Mouse (Mus musculus) stomach, embryonic 14.5 days (tissue): Measurements from ENCODE around the gene Nptxr. TPM values are rescaled to one million over a fixed set of nuclear protein-coding genes. Genes with fewer than 3 reads are reported as not detected.

Experiments
- ATAC-seq: fragments of 200-750 bp; cut with Nextera tagmentation; 2 replicates; pipeline ENCODE4 v1.8.0; 2017; ENCODE audit warnings: low read depth, moderate TSS enrichment; ENCODE audit not compliant: insufficient number of reproducible peaks, insufficient read depth, low FRiP score
- H3K27ac ChIP-seq: fragments of 300-500 bp; sonication (generic); 2 replicates; pipeline ENCODE4 v1.5.1; 2014; ENCODE audit warnings: mild to moderate bottlenecking, low read length, moderate library complexity, mixed read lengths
- H3K27me3 ChIP-seq: fragments of 300-500 bp; sonication (generic); 2 replicates; pipeline ENCODE4 v1.6.1; 2014; ENCODE audit warnings: low read length, control low read depth, mixed read lengths; ENCODE audit not compliant: control insufficient read depth, insufficient read depth
- H3K36me3 ChIP-seq: fragments of 300-500 bp; sonication (generic); 2 replicates; pipeline ENCODE4 v1.6.1; 2014; ENCODE audit warnings: mild to moderate bottlenecking, control low read depth, low read length, moderate library complexity, mixed read lengths; ENCODE audit not compliant: control insufficient read depth, insufficient read depth
- H3K4me1 ChIP-seq: fragments of 300-500 bp; sonication (generic); 2 replicates; pipeline ENCODE4 v1.6.1; 2014; ENCODE audit warnings: low read length, control low read depth, mixed read lengths; ENCODE audit not compliant: control insufficient read depth, insufficient read depth
- H3K4me2 ChIP-seq: fragments of 300-500 bp; sonication (generic); replicated peaks from 2 replicates; pipeline ENCODE4 v1.6.1; 2014; ENCODE audit warnings: low read depth, low read length, control low read depth
- H3K4me3 ChIP-seq: fragments of 300-500 bp; sonication (generic); 2 replicates; pipeline ENCODE4 v1.5.1; 2014; ENCODE audit warnings: low read depth, low read length, control low read depth
- H3K9ac ChIP-seq: fragments of 300-500 bp; sonication (generic); replicated peaks from 2 replicates; pipeline ENCODE4 v1.6.1; 2014; ENCODE audit warnings: low read depth, mild to moderate bottlenecking, control low read depth, low read length, moderate library complexity, mixed read lengths
- H3K9me3 ChIP-seq: fragments of 300-500 bp; sonication (generic); 2 replicates; pipeline ENCODE4 v1.6.1; 2016; ENCODE audit warnings: low read depth, low read length, control low read depth; ENCODE audit not compliant: control insufficient read depth
- WGBS: fragments of 180-500 bp; shearing (Covaris S2); extraction: QIAGEN DNeasy Blood & Tissue Kit; methylation state at CpG from one replicate; pipeline ENCODE4 v1.1.7; 2014; 5-methylcytosine and 5-hydroxymethylcytosine counted together
- polyA plus RNA-seq: library from polyadenylated mRNA; unstranded; fragments of >200 nt; fragmentation: Nextera tagmentation; extraction: Ambion mirVana; gene quantifications from 2 replicates; pipeline ENCODE4 v1.2.1, GENCODE M21; 2014

The Nptxr gene
- polyA plus RNA-seq, 1 experiment from 2014 or later, result 2.7 TPM

DNA sequence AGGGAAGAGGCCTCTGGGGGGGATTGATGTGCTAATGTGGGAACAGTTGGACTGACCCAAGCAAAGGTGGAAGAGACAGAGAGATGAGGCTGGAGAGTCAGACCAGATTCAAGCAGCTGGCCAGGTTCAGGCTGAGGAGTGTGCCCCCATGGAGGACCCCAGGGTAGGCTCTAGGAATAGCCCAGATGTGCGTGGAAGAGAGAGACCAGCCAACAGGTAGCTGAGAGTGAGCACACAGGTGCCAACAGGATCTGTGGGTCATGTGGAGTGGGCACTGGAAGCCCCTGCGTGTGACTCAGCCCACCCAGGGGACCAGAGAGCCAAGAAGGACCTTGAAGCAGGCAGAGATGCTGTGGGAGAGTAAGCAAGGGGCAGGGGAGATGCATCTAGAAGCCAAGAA, 2.9 kb downstream of the Nptxr start:
- 75% methylated on average over 2 of the region's 2 CpGs for WGBS
- Histone ChIP-seq H3K27me3 (peaks cover 24% of the 10 kb centered on the region), H3K27ac (no peak overlapping the region), H3K9me3 (no peaks in the 10 kb centered on the region), H3K4me3 (no peak overlapping the region), H3K4me2 (no peak overlapping the region), H3K9ac (no peak overlapping the region), H3K36me3 (no peaks in the 10 kb centered on the region), H3K4me1 (peaks cover 4% of the 10 kb centered on the region; the same call in 1 of the 2 replicates)
- ATAC-seq, result no peak

DNA sequence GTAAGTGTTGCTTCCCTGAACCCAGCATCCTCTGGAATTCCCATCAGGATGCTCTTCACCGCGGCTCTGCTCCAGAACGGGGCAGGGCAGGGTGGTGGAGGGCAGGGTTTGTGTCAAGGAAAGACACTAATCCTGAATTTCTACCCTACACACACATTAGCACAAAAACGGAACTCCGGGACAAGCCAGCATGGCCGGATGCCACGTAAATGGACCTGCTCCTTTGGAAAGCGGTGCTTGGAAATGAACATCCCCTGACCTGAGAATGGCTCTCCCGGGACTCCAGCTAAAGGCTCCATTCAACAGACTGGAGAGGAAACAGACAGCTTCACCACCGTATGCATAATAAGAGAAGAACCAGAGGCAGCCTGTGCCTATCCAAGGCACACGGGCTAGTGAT, 3.9 kb downstream of the Nptxr start:
- 55% methylated on average over 11 of the region's 11 CpGs for WGBS
- H3K9ac ChIP-seq, result no peak overlapping the region
- H3K36me3 ChIP-seq, result no peaks in the 10 kb centered on the region
- no peak overlapping the region for H3K4me3 ChIP-seq
- H3K4me2 ChIP-seq, result no peak overlapping the region
- no peaks in the 10 kb centered on the region for H3K9me3 ChIP-seq
- ATAC-seq, result no peak
- H3K4me1 ChIP-seq, result peaks cover 4% of the 10 kb centered on the region; the same call in 1 of the 2 replicates
- H3K27me3 ChIP-seq, result peaks cover 24% of the 10 kb centered on the region
- H3K27ac ChIP-seq, result no peak overlapping the region

DNA sequence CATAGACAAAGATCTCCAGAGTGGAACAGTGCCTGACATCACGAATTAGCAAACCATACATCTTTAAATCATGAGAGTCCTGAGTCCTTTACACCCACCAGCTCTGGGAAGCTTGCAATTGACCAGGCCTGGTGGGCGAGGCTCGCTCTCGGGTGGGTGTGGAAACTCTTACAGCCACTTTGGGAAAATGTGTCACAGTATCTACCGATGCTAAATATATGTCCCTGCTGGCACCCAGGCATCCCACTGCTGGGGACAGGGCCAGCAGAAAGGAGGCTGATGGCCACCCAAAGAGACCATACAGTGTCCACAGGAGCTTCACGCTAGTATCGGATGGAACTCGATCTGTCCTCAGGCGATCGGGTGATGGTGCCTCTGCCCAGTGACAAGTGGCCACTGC, 6.0 kb downstream of the Nptxr start:
- Histone ChIP-seq H3K4me3 (no peak overlapping the region), H3K27me3 (peaks cover 14% of the 10 kb centered on the region), H3K9me3 (no peaks in the 10 kb centered on the region), H3K36me3 (no peaks in the 10 kb centered on the region), H3K9ac (no peak overlapping the region), H3K4me1 (peaks cover under 1% of the 10 kb centered on the region; the same call in 1 of the 2 replicates), H3K27ac (no peak overlapping the region), H3K4me2 (no peak overlapping the region)
- ATAC-seq, result no peak
- WGBS, result 86% methylated on average over 10 of the region's 10 CpGs

DNA sequence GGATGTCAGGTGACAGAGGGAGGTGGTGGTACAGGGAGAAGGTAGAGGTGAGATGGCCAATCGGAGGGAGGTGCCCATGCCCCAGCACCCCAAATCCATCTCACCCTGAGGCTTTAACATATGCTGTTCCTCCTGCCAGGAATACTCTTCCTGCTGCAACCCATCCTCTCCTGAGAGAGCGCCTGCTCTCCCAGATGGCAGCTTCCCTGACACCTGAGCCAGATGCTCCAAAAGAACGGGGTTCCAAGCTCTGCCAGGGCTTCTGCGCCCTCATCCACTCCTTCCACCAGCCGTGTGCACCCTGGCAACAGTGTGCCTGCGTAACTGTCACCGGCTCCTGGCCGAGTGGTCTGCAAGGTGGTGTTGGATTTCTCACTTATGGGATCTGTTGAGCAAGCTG, 6.9 kb downstream of the Nptxr start:
- WGBS, result 81% methylated on average over 8 of the region's 8 CpGs

DNA sequence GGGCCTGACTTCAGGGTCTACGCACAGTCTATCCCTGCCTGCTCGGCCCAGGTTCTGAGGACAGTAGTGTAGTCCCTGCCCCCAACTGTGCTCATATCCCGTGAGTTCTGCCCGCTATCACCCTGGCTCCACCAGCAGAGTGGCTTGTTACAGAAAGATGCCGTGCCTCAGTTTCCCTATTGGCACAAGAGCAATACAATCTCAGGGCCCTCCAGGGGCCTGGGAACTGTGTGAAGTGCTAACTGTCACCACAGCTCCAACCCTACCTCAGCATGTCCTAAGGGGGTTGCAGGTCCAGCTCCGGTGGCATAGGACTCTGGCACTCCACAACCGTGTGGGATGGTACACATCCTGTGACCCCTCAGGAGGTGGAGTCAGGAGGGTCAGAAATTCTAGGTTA, 7.5 kb downstream of the Nptxr start:
- H3K9me3 ChIP-seq, result no peaks in the 10 kb centered on the region
- H3K4me1 ChIP-seq, result no peaks in the 10 kb centered on the region
- H3K9ac ChIP-seq, result no peak overlapping the region
- H3K4me3 ChIP-seq, result no peak overlapping the region
- no peak overlapping the region for H3K27ac ChIP-seq
- no peak overlapping the region for H3K4me2 ChIP-seq
- peaks cover under 1% of the 10 kb centered on the region; the same call in 1 of the 2 replicates for H3K27me3 ChIP-seq
- ATAC-seq, result no peak
- WGBS, result 84% methylated on average over 7 of the region's 7 CpGs
- no peaks in the 10 kb centered on the region for H3K36me3 ChIP-seq

More for the DNA sequence above, 6.9 kb downstream of the Nptxr start:
- no peak overlapping the region for H3K4me2 ChIP-seq
- peaks cover 6% of the 10 kb centered on the region; the same call in 1 of the 2 replicates for H3K27me3 ChIP-seq
- ATAC-seq, result no peak
- no peaks in the 10 kb centered on the region for H3K9me3 ChIP-seq
- H3K9ac ChIP-seq, result no peak overlapping the region
- no peak overlapping the region for H3K27ac ChIP-seq
- no peaks in the 10 kb centered on the region for H3K36me3 ChIP-seq
- H3K4me3 ChIP-seq, result no peak overlapping the region
- H3K4me1 ChIP-seq, result no peaks in the 10 kb centered on the region

DNA sequence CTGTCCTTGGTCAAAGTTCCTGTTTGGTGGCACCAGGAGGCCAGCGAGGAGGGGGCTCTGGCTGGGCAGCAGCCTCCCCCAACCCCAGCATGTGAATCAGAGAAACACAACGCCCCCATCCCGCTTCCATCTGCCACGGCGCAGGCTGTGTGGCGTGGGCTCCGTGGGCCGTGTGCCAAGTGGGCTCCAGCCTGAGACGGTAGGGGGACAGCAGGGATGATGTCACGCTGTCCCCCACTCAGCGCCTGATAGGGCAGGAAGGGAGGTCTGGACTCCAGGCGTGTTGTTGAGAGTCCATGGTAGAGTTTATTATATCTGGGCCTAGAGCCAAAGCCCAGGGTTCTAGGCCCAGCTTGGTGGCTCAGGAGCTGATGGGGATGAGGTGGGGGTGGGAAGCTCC, 8.3 kb downstream of the Nptxr start:
- H3K9ac ChIP-seq, result no peak overlapping the region
- ATAC-seq, result no peak
- H3K4me1 ChIP-seq, result no peaks in the 10 kb centered on the region
- 78% methylated on average over 12 of the region's 12 CpGs for WGBS
- no peaks in the 10 kb centered on the region for H3K9me3 ChIP-seq
- H3K4me3 ChIP-seq, result no peak overlapping the region
- H3K4me2 ChIP-seq, result no peak overlapping the region
- no peak overlapping the region for H3K27ac ChIP-seq
- H3K27me3 ChIP-seq, result no peaks in the 10 kb centered on the region
- no peaks in the 10 kb centered on the region for H3K36me3 ChIP-seq

DNA sequence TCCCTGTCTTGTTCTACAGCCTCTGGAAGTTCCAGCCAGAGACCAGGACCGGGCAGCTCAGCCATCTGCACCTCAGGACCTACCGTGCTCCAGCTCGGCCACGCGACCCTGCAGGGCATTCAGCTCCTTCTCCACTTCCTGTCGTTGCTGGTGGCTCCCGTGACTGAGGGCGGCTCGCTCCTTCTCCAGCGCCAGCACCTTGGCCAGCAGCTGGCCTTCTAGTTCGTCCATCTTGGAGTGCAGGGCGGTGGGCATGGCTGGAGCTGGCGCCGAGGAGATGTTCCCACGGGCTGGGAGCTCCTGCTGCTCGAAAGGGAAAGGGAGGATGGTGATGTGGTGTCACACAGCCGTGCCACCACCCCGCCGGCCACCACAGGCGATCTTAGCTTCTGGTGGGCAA, 10.4 kb downstream of the Nptxr start:
- Histone ChIP-seq H3K4me1 (no peaks in the 10 kb centered on the region), H3K4me2 (no peak overlapping the region), H3K9ac (no peak overlapping the region), H3K27ac (no peak overlapping the region), H3K4me3 (no peak overlapping the region), H3K9me3 (no peaks in the 10 kb centered on the region), H3K27me3 (no peaks in the 10 kb centered on the region), H3K36me3 (no peaks in the 10 kb centered on the region)
- WGBS, result 22% methylated on average over 20 of the region's 20 CpGs
- ATAC-seq, result no peak

DNA sequence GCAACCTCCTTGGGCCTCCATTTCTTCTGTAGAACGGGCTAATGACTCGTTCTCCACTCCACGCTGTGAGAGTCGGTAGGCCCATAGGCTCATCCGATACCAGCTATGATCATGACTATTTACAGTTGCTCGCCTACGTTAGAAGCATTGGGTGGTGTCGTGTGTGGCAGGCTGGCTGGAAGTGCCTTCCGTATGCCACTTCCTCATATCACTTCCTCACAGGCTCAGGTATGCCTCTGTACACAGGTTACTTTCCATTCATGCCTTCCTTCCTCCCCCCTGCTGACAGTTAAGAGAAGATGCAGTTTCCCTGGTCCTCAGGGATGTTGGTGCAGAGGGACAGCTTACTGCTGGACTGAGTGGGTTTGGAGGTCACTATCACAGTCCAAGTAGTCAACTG, 11.5 kb downstream of the Nptxr start:
- Histone ChIP-seq H3K4me2 (no peak overlapping the region), H3K4me1 (no peaks in the 10 kb centered on the region), H3K36me3 (no peaks in the 10 kb centered on the region), H3K27me3 (no peaks in the 10 kb centered on the region), H3K27ac (no peak overlapping the region), H3K9me3 (no peaks in the 10 kb centered on the region), H3K9ac (no peak overlapping the region), H3K4me3 (no peak overlapping the region)
- 90% methylated on average over 9 of the region's 9 CpGs for WGBS
- ATAC-seq, result no peak

DNA sequence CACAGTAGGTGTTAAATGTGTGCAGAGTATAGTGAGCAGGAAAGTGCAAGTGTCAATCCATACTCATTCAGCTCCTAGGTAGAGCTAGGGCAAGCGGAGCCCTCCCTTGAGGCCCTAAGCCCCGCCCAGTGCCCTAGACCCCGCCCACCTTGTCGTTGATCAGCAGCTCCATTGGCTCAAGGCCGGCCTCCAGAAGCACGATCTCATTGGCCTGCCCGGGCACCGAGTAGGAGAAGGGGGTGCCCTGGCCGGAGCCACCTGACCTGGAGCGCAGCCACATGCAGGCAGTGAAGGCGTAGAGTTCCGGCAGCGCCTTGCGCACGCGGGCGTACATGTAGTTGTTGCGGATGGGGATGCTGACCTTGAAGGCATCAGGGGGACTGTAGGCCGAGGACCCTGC, 12.1 kb downstream of the Nptxr start:
- no peak for ATAC-seq
- no peaks in the 10 kb centered on the region for H3K36me3 ChIP-seq
- H3K4me3 ChIP-seq, result no peak overlapping the region
- no peak overlapping the region for H3K4me2 ChIP-seq
- H3K4me1 ChIP-seq, result no peaks in the 10 kb centered on the region
- WGBS, result 19% methylated on average over 19 of the region's 19 CpGs
- H3K9ac ChIP-seq, result no peak overlapping the region
- H3K27ac ChIP-seq, result no peak overlapping the region
- H3K9me3 ChIP-seq, result no peaks in the 10 kb centered on the region
- no peaks in the 10 kb centered on the region for H3K27me3 ChIP-seq
